Mouse (Mus musculus) erythroid progenitor cell, adult 5-6 weeks (primary cell): ENCODE data around the gene Fry. TPM values are rescaled to one million over a fixed set of nuclear protein-coding genes. Genes with fewer than 3 reads are reported as not detected.

Experiments used
- ATAC-seq: replicated peaks from 2 replicates; pipeline ENCODE4 v1.8.0; 2016; ENCODE audit warnings: moderate number of reproducible peaks, mild to moderate bottlenecking, moderate TSS enrichment, inconsistent platforms; ENCODE audit not compliant: poor library complexity, low FRiP score, severe bottlenecking
- total RNA-seq, 2 experiments: library from RNA; stranded (forward) in 1 of 2; stranded (reverse) in 1 of 2; fragments of 150-400 nt in 1 of 2; fragments of 186-747, 209-891 nt in 1 of 2; gene quantifications; 2 replicates each; pipeline versions ENCODE4 v1.2.3 to v1.2.4; 2015 to 2017; ENCODE audit warnings: low replicate concordance in 2 of 2

Fry gene
- total RNA-seq, 2 experiments from 2014 or later: 13.8 to 28.3 TPM

DNA sequence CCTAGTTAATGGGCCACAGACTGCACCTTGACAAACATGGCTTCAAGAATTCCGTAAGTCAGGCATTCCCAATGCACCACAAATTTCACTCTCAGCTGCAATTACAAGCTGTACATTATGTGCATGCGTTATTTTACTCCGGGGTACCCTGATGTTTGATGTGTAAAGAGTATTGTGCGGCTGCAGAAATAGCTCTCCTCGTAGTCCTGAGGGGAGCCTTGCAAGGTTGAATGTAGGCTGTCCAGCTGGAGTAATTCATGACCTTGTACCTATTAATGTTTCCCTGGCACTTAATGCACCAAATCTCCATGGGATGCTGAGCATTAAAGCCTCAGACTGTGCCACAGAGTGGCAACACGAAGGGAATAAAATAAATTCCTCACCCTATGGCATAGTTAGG is 180.5 kb downstream of the Fry start:
- ATAC-seq: no peak

GRCm38 (mm10) chr5:150302123-150302522 is 183.7 kb downstream of the Fry start:
- ATAC-seq: no peak

DNA sequence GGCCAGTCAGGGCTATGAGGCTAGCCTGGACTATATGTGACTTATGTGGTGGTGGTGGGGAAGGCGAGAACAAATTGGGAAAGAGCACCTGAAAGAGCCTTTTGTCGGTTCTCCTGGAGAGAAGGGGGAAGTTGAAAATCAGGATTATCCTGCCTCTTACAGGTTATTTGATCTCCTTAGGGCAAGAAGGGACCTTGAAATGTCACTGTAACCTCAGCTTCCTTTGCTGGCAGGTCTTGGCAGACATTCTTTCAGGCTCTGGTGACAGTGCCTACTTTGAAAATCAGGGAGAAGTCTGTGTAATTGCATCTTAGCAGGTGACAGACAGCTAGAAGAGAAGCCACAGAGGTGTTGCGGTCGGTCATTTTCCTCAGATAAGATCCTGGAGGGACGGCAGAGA is 184.6 kb downstream of the Fry start:
- no peak for ATAC-seq

DNA sequence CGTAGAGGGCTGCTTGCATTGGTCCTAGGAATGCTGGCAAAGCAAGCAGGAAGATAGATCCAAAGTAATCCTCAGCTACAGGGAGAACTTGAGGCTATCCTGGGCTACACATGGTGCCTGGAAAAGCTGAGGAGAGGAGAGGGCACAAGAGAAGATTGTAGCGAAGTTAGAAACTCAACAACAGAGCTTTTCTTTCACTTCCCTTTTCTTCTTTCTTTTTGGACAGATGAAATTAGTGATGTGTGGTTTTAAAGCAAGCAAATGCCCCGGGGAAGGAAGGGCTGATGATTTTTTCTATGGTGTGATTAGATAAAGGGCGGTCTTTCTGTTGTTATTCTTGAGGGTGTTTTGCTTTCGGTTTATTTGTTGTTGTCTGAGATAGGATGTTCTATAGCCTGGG is 188.1 kb downstream of the Fry start:
- ATAC-seq: no peak

- ATAC-seq: no peak
Measured at GRCm38 (mm10) chr5:150313229-150313628, 194.8 kb downstream of the Fry start.

GRCm38 (mm10) chr5:150314582-150314981 is 196.1 kb downstream of the Fry start:
- ATAC-seq: no peak

DNA sequence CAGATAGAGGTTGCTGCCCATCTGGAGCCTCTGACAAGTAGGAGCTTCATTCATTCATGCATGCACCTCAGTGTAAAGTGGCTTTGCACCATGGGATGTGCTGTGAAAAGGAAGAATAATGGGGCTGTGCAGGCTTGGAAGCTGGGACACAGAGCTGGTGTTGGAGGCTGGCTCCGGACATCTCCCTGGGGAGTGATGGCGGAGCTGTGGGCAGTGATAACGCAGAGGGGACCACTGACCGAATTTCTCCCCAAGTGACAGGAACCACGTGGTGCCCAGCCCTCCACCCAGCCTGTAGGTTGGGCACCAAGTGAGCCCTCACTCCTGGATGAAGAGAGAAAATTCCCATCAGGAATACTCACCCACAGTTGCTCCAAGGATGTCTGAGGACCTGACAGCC is 207.0 kb downstream of the Fry start:
- 0 out of 2 replicates have a peak, but pooled peaks have one; percentile 10 for ATAC-seq

DNA sequence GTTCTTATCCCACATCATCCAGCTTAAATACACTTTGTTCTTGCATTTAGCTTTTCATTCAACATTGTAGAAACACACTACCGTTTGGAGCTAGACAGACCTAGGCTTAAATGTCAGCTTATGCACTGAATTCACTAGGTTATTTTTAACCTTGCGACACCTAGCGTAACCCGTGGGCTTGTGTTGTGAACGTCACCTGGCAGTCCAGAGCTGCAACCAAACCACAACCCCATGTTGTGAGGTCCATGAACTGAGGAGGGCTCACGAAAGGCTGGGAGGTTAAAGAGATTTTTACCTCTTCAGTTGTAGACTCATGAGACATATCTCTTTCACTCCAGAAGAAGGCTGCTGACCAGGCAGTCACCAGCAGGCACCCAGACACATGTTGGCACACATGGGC is 210.2 kb downstream of the Fry start:
- ATAC-seq: no peak

- ATAC-seq: no peak
Measured at GRCm38 (mm10) chr5:150331821-150332220, 213.4 kb downstream of the Fry start.

DNA sequence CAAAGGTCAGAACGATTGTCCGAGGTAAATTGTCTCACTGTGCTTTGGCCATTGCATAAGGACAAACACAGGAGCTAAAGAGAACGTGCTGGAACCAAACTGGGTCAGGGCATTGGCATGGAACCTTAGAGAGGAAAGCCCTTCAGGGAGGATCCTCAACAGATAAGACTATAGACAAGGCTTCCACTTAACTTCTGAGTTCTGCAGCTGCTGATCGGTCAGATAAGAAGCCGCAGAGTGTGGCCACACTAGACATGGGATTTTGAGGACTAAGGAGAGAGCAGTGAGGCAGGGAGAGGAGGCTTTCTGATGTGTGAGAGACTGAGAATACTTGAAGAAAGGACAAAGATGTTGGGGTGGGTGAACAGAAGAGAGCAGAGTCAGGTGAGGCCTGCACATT is 214.4 kb downstream of the Fry start:
- no peak for ATAC-seq

- ATAC-seq: no peak
Measured at GRCm38 (mm10) chr5:150333328-150333731, 214.9 kb downstream of the Fry start.

DNA sequence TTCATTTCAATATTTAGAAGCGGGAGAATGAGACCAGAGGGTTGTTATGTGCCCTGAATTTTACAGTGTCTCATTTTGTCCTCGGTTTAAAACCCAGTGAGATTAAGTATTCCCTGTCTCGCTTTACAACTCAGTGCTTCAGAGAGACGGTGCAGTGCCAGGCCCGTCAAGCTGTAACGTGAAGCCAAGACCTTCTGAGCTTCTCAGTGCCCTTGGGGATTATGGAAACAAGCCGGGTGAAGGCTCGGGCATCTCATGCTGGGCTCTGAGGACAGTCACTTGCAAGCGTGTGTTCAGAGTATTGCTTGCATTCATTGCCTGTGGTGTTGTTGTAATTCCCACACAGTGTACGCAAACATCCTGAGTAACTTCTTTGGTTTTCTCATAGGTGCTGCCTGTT is 218.0 kb downstream of the Fry start:
- ATAC-seq: no peak

DNA sequence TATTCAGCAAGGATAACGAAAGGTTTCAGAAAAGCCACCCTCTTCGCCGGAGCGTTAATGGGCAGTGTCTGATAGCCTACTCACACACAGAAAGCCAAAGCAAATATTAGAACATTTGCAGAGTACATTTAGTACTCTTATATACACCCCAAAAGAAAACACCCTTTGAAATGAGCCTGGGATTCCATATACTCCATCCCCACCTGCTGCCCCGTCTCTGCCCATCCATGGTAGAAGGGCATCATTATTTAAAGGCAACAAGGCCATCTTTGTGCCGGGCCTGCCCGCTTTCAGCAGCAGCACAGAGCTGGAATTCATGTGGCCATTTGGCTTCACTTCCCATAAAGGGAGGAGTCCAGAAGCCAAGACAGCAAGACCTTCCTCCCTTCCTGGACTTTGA is 219.3 kb downstream of the Fry start:
- ATAC-seq: no peak

GRCm38 (mm10) chr5:150340944-150341343 is 222.5 kb downstream of the Fry start:
- ATAC-seq: no peak

- no peak for ATAC-seq
Measured at GRCm38 (mm10) chr5:150342139-150342538, 223.7 kb downstream of the Fry start.

DNA sequence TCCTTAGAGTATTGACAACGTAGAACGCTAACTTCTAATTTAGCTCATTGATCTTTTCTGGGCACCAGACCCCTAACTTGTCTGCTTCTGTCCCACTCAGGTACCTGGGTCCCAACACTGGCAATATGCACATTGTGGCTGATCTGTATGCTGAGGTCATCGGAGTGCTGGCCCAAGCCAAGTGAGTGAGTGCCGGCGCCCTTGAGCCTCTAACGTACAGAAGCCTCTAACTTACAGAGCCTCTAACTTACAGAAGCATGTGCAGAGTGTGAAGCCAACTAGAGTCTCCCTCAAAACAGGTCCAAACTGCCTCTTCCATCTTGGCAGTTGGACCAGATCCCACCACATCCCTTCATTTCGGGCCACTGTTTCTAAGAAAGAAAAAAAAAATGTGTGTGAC is 227.5 kb downstream of the Fry start:
- ATAC-seq: no peak

- ATAC-seq: no peak
Measured at GRCm38 (mm10) chr5:150346378-150346777, 227.9 kb downstream of the Fry start.

- no peak for ATAC-seq
Measured at GRCm38 (mm10) chr5:150347845-150348244, 229.4 kb downstream of the Fry start.

DNA sequence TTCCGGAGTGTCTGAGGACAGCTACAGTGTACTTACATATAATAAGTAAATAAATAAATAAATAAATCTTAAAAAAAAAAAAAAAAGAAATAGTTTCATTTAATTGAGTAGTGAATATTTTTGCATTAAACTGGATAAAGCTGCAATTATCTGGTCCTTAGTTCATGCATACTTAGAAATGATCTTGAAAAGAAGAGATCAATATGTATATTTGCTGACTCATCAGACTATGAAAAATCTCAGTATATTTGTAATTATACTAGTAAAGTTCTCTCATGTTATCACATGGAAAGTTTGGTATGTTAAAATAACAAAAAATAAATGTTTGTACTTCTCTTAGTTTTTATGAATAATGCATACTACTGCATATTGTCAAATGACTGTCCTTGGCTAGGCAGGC is 229.9 kb downstream of the Fry start:
- no peak for ATAC-seq

DNA sequence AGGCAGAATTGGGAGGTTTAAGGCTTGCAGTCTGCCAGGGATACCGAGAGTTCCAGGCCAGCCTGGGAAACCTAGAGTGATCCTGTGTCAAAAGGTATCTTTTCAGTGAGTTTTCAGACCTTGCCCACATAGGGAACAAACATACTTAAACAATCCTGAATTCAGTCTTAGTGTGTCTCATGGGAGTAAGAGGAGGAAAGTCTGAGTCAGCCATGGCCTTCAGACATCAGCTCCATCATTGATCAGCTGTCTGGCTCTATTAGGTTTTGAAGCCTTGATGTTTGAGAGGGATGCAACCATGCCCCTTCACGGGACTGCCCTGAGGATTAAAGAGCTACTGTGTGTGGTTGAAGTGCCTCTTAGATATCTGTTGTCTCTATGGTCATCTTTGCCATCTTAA is 232.7 kb downstream of the Fry start:
- ATAC-seq: no peak

DNA sequence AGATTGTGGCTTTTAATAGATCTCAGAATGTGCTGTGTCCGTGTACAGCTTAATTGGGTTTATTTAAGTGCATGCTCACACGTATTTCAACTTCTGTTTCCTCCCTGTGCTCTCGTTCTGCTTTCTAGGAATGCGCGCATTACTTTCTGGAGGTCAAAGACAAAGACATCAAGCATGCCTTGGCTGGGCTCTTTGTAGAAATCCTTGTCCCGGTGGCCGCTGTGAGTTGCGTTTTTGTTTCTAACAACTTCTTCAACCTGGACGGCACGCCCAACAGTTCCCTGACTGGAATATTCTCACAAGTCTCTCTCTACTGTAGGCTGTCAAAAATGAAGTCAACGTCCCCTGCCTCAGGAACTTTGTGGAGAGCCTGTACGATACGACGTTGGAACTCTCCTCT is 240.2 kb downstream of the Fry start:
- ATAC-seq: no peak

GRCm38 (mm10) chr5:150362241-150362640 is 243.8 kb downstream of the Fry start:
- no peak for ATAC-seq

GRCm38 (mm10) chr5:150364621-150365020 is 246.2 kb downstream of the Fry start:
- ATAC-seq: no peak
